Mouse (Mus musculus) MN1 (cell line): ENCODE results near the gene Gm45521.
A peak's percentile ranks its signal among the peaks of the same experiment; 100 is the strongest.
"Not testable (repeated sequence)": the region's sequence is repeated elsewhere in the genome, so short reads cannot be mapped to it uniquely, and the experiment has no call there.

Source experiments
- DNase-seq: peaks from one replicate; pipeline ENCODE4 v3.0.0-alpha.2; 2016; ENCODE audit warnings: low spot score

Gene Gm45521

DNA sequence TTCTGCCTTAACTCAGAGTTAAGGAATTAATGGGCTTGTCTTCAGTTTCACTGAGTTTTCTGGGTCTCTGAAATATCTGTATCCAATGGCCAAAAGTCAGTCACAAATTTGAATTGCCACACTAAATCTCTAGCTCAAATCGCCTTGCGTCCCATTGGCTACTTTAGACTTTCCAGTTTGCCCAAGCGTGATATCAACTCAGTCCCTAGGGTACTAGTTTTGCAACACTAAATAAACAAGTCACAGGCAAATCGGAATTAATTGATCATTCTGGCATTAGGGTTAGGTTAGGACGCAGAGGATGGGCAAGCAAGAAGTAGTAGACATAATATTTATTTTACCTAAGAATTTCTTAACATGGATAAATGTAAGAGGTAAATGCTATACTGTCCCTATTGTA lies 43.2 kb downstream of the Gm45521 start:
- DNase-seq: no peak

DNA sequence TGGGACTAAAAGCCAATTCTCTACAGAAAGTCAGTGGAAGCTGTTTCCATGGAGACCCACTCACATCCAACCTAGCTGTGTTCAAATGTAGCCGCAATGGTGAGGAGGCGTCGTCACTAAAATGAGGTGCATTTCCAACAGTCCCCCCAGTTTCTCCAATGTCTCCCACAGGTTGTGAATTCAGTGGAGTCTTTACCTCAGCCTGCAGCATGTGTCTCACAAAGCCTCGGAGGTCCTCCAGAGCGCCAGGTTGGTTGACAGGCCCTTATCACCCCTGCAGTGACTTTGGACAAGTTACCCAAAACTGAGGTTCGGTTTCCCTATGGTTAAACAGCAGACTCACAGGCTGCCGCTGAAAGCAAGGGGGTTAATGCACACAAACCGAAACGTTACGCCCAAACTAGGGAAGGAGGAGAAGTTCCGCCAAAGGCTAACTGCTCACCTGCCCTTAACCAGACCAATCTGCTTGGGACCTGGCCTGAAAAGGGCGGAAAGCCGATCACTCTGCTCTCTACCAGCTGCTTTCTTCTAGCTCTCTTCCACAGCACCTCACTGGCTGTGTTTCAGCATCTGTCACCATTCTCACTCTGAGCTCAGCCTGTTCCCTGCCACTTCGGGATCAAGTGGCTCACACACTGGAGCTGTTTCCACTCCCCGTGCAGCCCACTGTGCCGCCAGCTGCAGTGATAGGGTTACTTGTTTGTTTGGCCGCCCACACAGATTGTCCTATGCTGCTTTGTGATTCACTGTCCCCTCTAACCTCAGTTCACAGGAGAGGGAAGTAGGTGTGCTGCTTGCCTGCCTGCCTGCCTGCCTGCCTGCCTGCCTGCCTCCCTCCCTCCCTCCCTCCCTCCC lies 44.0 kb downstream of the Gm45521 start:
- no peak for DNase-seq

DNA sequence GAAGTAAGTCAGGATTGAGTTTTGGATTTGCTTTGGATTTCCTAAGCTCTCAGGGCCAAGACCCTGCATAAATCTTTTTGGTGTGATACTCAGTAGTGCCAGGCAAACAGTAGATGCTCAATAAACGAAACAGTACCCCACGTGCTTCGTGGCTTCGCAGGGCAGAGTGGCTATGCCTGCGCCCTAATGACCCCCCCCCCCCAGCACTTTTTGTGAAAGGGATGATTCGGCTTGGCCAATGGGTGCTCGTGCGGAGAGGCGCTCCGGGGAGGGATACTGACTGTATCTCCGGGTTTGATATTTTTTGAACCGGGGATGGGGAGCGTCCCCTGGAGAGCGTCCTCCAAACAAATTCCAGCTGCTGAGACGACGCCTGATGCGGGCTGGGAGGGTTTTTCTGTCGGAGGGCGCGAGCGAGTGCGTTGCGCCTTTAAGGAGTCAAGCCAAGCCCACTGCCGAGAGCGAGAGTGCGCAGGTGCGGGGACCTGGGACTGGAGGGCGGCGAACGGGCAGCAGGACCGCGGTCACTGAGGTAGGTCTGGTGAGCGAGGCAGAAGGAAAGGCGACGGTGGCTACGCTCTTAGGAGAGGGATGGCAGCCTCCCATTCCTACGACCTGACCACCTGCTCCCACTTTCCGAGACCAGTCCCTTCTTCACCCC lies 45.5 kb downstream of the Gm45521 start, which contains the start of gene Abhd6:
Gene Abhd6 (plus strand): TSS at position 471 of the 661 bp plus-strand sequence.
- peak; percentile 85 for DNase-seq

DNA sequence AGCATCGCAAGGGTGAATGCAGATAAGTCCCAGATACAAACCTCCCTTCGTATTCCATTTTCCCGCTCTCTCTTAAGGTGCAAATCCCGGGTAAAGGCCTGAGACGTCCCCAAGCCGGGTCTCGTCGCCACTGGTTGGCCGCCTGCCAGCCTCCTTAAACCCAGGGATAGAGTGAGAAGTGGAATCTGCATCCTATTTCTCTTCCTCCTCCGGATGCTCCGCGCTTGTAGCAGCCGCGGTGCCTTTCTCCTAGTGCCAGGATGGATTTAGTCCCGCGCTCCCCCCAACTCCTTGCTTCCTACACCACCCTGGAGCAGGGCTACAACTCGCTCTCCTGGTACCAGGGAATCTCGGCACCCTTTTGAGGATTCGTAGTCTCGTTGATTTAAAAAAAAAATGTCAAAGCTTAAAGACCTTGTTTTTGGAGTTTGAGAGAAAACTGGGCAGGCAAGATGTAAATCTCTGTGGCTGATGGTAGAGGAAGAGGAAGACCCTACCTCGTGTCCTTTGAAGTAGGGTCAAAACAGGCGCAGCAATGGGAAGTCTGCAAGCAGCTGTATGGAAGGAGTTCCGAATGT lies 46.1 kb downstream of the Gm45521 start:
- peak; percentile 67 for DNase-seq

GRCm38 (mm10) chr14:8003727-8004670 lies 46.9 kb downstream of the Gm45521 start:
- no peak for DNase-seq

GRCm38 (mm10) chr14:8006061-8006460 lies 49.0 kb downstream of the Gm45521 start:
- DNase-seq: not testable (repeated sequence)

DNA sequence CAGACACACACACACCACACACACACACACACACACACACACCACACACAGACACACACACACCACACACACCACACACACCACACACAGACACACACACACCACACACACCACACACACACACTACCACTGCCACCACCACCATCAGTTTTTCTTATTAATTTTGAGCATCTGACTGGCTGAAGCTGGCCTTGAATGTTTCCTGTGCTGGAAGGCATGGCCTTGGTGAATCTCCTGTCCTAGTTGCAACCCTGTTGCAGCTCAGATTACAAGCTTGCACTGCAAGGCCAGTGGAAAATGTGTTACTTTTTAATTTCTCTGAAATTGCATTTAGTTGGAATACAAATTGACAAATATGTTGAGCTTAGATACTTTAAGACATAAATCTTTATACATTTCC lies 50.0 kb downstream of the Gm45521 start:
- DNase-seq: no peak

GRCm38 (mm10) chr14:8007486-8007885 lies 50.4 kb downstream of the Gm45521 start:
- DNase-seq: no peak

DNA sequence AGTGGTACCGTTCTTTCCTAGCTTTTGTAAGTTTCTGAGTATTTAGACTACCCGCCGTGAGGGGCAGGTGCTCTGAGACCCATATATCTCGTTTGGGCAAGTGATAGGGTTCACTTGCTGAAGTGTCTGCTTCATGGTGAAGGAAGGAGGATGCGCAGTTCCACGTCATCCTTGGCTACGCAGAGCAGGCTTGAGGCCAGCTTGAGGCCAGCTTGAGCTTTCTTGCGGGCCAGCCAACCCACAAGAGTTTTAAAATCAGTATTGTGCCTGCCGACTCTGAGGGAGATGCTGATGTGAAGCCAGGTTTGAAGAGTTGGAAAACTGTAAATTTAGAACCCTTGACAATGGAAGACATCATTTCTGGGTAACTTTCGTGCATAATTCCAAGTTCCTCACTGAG lies 50.8 kb downstream of the Gm45521 start:
- no peak for DNase-seq
